8 mouse cellular contexts compared by ENCODE assay signal in genomic region chr4:119320896-119321550, GRCm38 (mm10). TPM values are rescaled to one million over a fixed set of nuclear protein-coding genes. Genes with fewer than 3 reads are reported as not detected.
A peak's percentile ranks its signal among the peaks of the same experiment; 100 is the strongest.
DNase-seq lines count a peak whose midpoint lies in the region; ATAC-seq and TF ChIP-seq lines count a peak whose summit lies in the region.

No protein-coding gene starts in this region.

- TF ChIP-seq CTCF in heart, postnatal 0 days (IDR thresholded peaks at IDR 0.05; ENCODE audit: low read depth): no peak

- H3K9ac ChIP-seq in heart, postnatal 0 days (replicated peaks; ENCODE audit: low read depth, low read length): 0 out of 2 replicates have a peak overlapping the region, but pooled peaks have one; percentile 44
- H3K9ac ChIP-seq in liver, embryonic 12.5 days: peak overlapping the region; percentile 82; the same call in 1 of the 2 replicates
- peak overlapping the region; percentile 55 for H3K9ac ChIP-seq in neural tube, embryonic 15.5 days (replicated peaks)

- peak; percentile 5 for DNase-seq in heart, adult 8-10 months (ENCODE audit: low spot score)
- no peak for DNase-seq in heart, adult 11 months
- peak; percentile 13 for DNase-seq in A20 (ENCODE audit: low read depth, low spot score)
- peak; percentile 41 to 59 for DNase-seq in cerebellum, postnatal 10 days
- DNase-seq in heart, postnatal 0 days (ENCODE audit: low spot score): no peak
- DNase-seq in adrenal gland, adult 18-20 months (ENCODE audit: low spot score in 2 of 2): no peak

- ATAC-seq in heart, postnatal 0 days (ENCODE audit: insufficient read depth, low read depth): peak; percentile 9; the same call in 1 of the 2 replicates
- peak; percentile 40 for ATAC-seq in liver, embryonic 12.5 days
- peak; percentile 76 for ATAC-seq in neural tube, embryonic 15.5 days (ENCODE audit: low FRiP score)

- H3K4me3 ChIP-seq in heart, postnatal 0 days (ENCODE audit: low read depth, low read length): peak overlapping the region; percentile 62
- peak overlapping the region; percentile 93 for H3K4me3 ChIP-seq in liver, embryonic 12.5 days
- peak overlapping the region; percentile 76 for H3K4me3 ChIP-seq in neural tube, embryonic 15.5 days (replicated peaks)

- H3K9me3 ChIP-seq in heart, postnatal 0 days (replicated peaks; ENCODE audit: control insufficient read depth, low read length): no peaks in the 10 kb centered on the region
- H3K9me3 ChIP-seq in liver, embryonic 12.5 days (replicated peaks): no peaks in the 10 kb centered on the region
- H3K9me3 ChIP-seq in neural tube, embryonic 15.5 days (replicated peaks): no peaks in the 10 kb centered on the region

- WGBS in heart, postnatal 0 days: 30% methylated on average over 10 of the region's 10 CpGs
- 28% methylated on average over 10 of the region's 10 CpGs for WGBS in liver, embryonic 12.5 days (ENCODE audit: insufficient replicate concordance)
- 33% methylated on average over 10 of the region's 10 CpGs for WGBS in neural tube, embryonic 15.5 days

- peaks cover 13% of the 10 kb centered on the region for H3K4me1 ChIP-seq in heart, postnatal 0 days (ENCODE audit: control insufficient read depth, insufficient read depth)
- H3K4me1 ChIP-seq in liver, embryonic 12.5 days: peaks cover 19% of the 10 kb centered on the region
- peaks cover 20% of the 10 kb centered on the region for H3K4me1 ChIP-seq in neural tube, embryonic 15.5 days

- TF ChIP-seq EP300 in heart, postnatal 0 days (IDR thresholded peaks at IDR 0.05; ENCODE audit: low read depth): no peak

- peak overlapping the region; percentile 83 for H3K27ac ChIP-seq in heart, postnatal 0 days (ENCODE audit: low read depth)
- H3K27ac ChIP-seq in liver, embryonic 12.5 days: peak overlapping the region; percentile 75; the same call in 1 of the 2 replicates
- peak overlapping the region; percentile 91 for H3K27ac ChIP-seq in neural tube, embryonic 15.5 days (replicated peaks)

- peaks cover 22% of the 10 kb centered on the region for H3K36me3 ChIP-seq in heart, postnatal 0 days (replicated peaks; ENCODE audit: control insufficient read depth, insufficient read depth, low read length)
- H3K36me3 ChIP-seq in liver, embryonic 12.5 days: peaks cover 34% of the 10 kb centered on the region
- peaks cover 14% of the 10 kb centered on the region for H3K36me3 ChIP-seq in neural tube, embryonic 15.5 days

- H3K27me3 ChIP-seq in heart, postnatal 0 days (ENCODE audit: control insufficient read depth, insufficient read depth, low read length): no peaks in the 10 kb centered on the region
- H3K27me3 ChIP-seq in liver, embryonic 12.5 days (replicated peaks): peaks cover 23% of the 10 kb centered on the region
- H3K27me3 ChIP-seq in neural tube, embryonic 15.5 days (replicated peaks): peaks cover 5% of the 10 kb centered on the region; the same call in 1 of the 2 replicates

- peak overlapping the region; percentile 93 for H3K4me2 ChIP-seq in heart, postnatal 0 days (ENCODE audit: low read depth, low read length)
- peak overlapping the region; percentile 86 for H3K4me2 ChIP-seq in liver, embryonic 12.5 days
- H3K4me2 ChIP-seq in neural tube, embryonic 15.5 days: peak overlapping the region; percentile 95

RNA-seq across cellular contexts. Expression of gene Ppih, which starts 0.7 kb away (rescaled TPM):
- 10 to 100 TPM in 2 of 4 experiments, 1 to 10 TPM in 2; 7.8 to 11.9 (median 9.5) TPM for total RNA-seq in heart, adult 8-10 months (2022)
- 15.2 and 31.1 TPM in 2 replicates for total RNA-seq in heart, postnatal 0 days (2014; rRNA removed; ENCODE audit: low replicate concordance)
- 21.5 and 26.0 TPM in 2 replicates for polyA plus RNA-seq in heart, postnatal 0 days (2015; fragmentation: Nextera tagmentation; extraction: Ambion mirVana)
- 88.1 and 93.4 TPM in 2 replicates for polyA plus RNA-seq in liver, embryonic 12.5 days (2016; fragmentation: Nextera tagmentation; extraction: Ambion mirVana)
- polyA plus RNA-seq in neural tube, embryonic 15.5 days (2015; fragmentation: Nextera tagmentation; extraction: Ambion mirVana): 43.5 and 54.5 TPM in 2 replicates
- total RNA-seq in adrenal gland, adult 18-20 months (2021): 10 to 100 TPM; 16.7 to 17.6 TPM

RNA-seq across cellular contexts. Expression of gene Ybx1, which starts 26.6 kb away (rescaled TPM):
- total RNA-seq in heart, adult 8-10 months (2022): 100 to 1,000 TPM; 675 to 878 (median 780) TPM
- total RNA-seq in heart, postnatal 0 days (2014; rRNA removed; ENCODE audit: low replicate concordance): 292 and 309 TPM in 2 replicates
- 515 and 546 TPM in 2 replicates for polyA plus RNA-seq in heart, postnatal 0 days (2015; fragmentation: Nextera tagmentation; extraction: Ambion mirVana)
- 699 and 700 TPM in 2 replicates for polyA plus RNA-seq in liver, embryonic 12.5 days (2016; fragmentation: Nextera tagmentation; extraction: Ambion mirVana)
- polyA plus RNA-seq in neural tube, embryonic 15.5 days (2015; fragmentation: Nextera tagmentation; extraction: Ambion mirVana): 815 and 871 TPM in 2 replicates
- total RNA-seq in adrenal gland, adult 18-20 months (2021): 100 to 1,000 TPM; 714 to 717 TPM

Comparison
In these comparisons a context has a peak if more than half of its experiments do, and no peak if none do; other contexts are left out.
1. DNase-seq: peak in heart, adult 8-10 months (single experiment), A20 (single experiment) and cerebellum, postnatal 10 days (2 of 2); none in heart, adult 11 months (single experiment), heart, postnatal 0 days (single experiment) and adrenal gland, adult 18-20 months (0 of 2).
2. ATAC-seq: peak in every context shown above with its lines; median percentile 76 in neural tube, embryonic 15.5 days; 40 in liver, embryonic 12.5 days; 9 in heart, postnatal 0 days.
3. Peak in every context shown above with its lines, with median percentiles within 50 percentile points of each other: H3K27ac ChIP-seq, H3K4me2 ChIP-seq, H3K4me3 ChIP-seq and H3K9ac ChIP-seq.